In the genomic region with DNA sequence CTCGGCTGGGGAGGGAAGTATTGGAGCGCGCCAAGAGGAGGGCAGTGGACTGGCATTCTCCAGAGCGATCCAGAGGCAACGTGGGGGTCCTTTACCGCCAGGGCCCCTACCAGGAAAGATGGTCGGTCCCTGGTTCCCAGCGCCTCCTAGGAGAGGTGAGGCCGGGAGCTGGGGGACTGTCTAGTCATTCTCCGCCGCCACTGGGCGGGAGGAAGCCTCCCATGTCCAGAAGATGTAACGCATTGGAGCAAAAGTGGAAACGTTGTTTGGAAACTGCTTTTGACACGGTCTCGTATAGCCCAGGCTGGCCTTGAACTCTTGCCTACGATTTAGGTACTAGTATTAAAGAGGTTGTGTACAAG, we compare ENCODE assay signal across 8 mouse cellular contexts. TPM values are rescaled to one million over a fixed set of nuclear protein-coding genes. Genes with fewer than 3 reads are reported as not detected.
A peak's percentile ranks its signal among the peaks of the same experiment; 100 is the strongest.
DNase-seq lines count a peak whose midpoint lies in the region; ATAC-seq and TF ChIP-seq lines count a peak whose summit lies in the region.

No protein-coding gene starts in this region.

- H3K36me3 ChIP-seq in embryonic facial prominence, embryonic 13.5 days: 0 out of 2 replicates have a peak, but pooled peaks cover 2% of the 10 kb centered on the region
- 0 out of 2 replicates have a peak, but pooled peaks cover 3% of the 10 kb centered on the region for H3K36me3 ChIP-seq in limb, embryonic 13.5 days
- H3K36me3 ChIP-seq in neural tube, embryonic 15.5 days: peaks cover 2% of the 10 kb centered on the region; the same call in 1 of the 2 replicates

- peak overlapping the region; percentile 77 for H3K9ac ChIP-seq in embryonic facial prominence, embryonic 13.5 days
- H3K9ac ChIP-seq in limb, embryonic 13.5 days: peak overlapping the region; percentile 82
- peak overlapping the region; percentile 55 for H3K9ac ChIP-seq in neural tube, embryonic 15.5 days (replicated peaks)

- TF ChIP-seq CTCF in lung, adult 2 months (IDR thresholded peaks at IDR 0.05; ENCODE audit: insufficient read depth, low read length): no peak

- H3K27me3 ChIP-seq in embryonic facial prominence, embryonic 13.5 days: no peaks in the 10 kb centered on the region
- no peaks in the 10 kb centered on the region for H3K27me3 ChIP-seq in limb, embryonic 13.5 days
- no peaks in the 10 kb centered on the region for H3K27me3 ChIP-seq in neural tube, embryonic 15.5 days (replicated peaks)

- 4% methylated on average over 17 of the region's 17 CpGs for WGBS in lung, adult 2 months
- WGBS in embryonic facial prominence, embryonic 13.5 days: 2% methylated on average over 17 of the region's 17 CpGs
- 4% methylated on average over 17 of the region's 17 CpGs for WGBS in limb, embryonic 13.5 days
- WGBS in neural tube, embryonic 15.5 days: 2% methylated on average over 17 of the region's 17 CpGs

- H3K9me3 ChIP-seq in embryonic facial prominence, embryonic 13.5 days: no peaks in the 10 kb centered on the region
- no peaks in the 10 kb centered on the region for H3K9me3 ChIP-seq in limb, embryonic 13.5 days
- H3K9me3 ChIP-seq in neural tube, embryonic 15.5 days (replicated peaks): no peaks in the 10 kb centered on the region

- peaks cover 16% of the 10 kb centered on the region for H3K4me1 ChIP-seq in lung, adult 2 months (ENCODE audit: control insufficient read depth, insufficient read depth, low read length)
- peaks cover 30% of the 10 kb centered on the region for H3K4me1 ChIP-seq in embryonic facial prominence, embryonic 13.5 days
- H3K4me1 ChIP-seq in limb, embryonic 13.5 days: peaks cover 25% of the 10 kb centered on the region
- H3K4me1 ChIP-seq in neural tube, embryonic 15.5 days: peaks cover 10% of the 10 kb centered on the region

- peak overlapping the region; percentile 90 for H3K4me3 ChIP-seq in lung, adult 2 months (replicated peaks; ENCODE audit: extremely low read depth, low read depth, low read length)
- peak overlapping the region; percentile 68 for H3K4me3 ChIP-seq in embryonic facial prominence, embryonic 13.5 days
- H3K4me3 ChIP-seq in limb, embryonic 13.5 days: peak overlapping the region; percentile 70
- peak overlapping the region; percentile 65 for H3K4me3 ChIP-seq in neural tube, embryonic 15.5 days (replicated peaks)

- peak overlapping the region; percentile 75 for H3K27ac ChIP-seq in embryonic facial prominence, embryonic 13.5 days
- peak overlapping the region; percentile 73 for H3K27ac ChIP-seq in limb, embryonic 13.5 days
- peak overlapping the region; percentile 75 for H3K27ac ChIP-seq in neural tube, embryonic 15.5 days (replicated peaks)

- DNase-seq in lung, adult 2 months: no peak
- DNase-seq in lung, postnatal 25 days (ENCODE audit: low spot score): no peak
- DNase-seq in Muller cell, postnatal 12 days (ENCODE audit: inconsistent ontology term): no peak
- DNase-seq in ovary, postnatal 10 days (ENCODE audit: low spot score): no peak
- no peak for DNase-seq in lung, postnatal 4 days

- TF ChIP-seq POLR2A in lung, adult 2 months (IDR thresholded peaks at IDR 0.05; ENCODE audit: borderline replicate concordance, extremely low read depth, low read depth, low read length): no peak

- peak overlapping the region; percentile 76 for H3K4me2 ChIP-seq in embryonic facial prominence, embryonic 13.5 days
- H3K4me2 ChIP-seq in limb, embryonic 13.5 days (replicated peaks): peak overlapping the region; percentile 79
- H3K4me2 ChIP-seq in neural tube, embryonic 15.5 days: peak overlapping the region; percentile 86

- ATAC-seq in embryonic facial prominence, embryonic 13.5 days (ENCODE audit: insufficient number of reproducible peaks, insufficient read depth, low FRiP score, low TSS enrichment, low read depth): no peak; the same call in 1 of the 2 replicates
- ATAC-seq in limb, embryonic 13.5 days (ENCODE audit: low FRiP score, low read depth): no peak
- no peak for ATAC-seq in neural tube, embryonic 15.5 days (ENCODE audit: low FRiP score)

RNA-seq across cellular contexts. Expression of a gene that starts 0.5 kb away (rescaled TPM):
- 16.3 and 18.3 TPM in 2 replicates for polyA plus RNA-seq in lung, adult 2 months (2012; rRNA removed)
- 30.8 and 33.7 TPM in 2 replicates for polyA plus RNA-seq in embryonic facial prominence, embryonic 13.5 days (2015; fragmentation: Nextera tagmentation; extraction: Ambion mirVana)
- polyA plus RNA-seq in limb, embryonic 13.5 days (2015; fragmentation: Nextera tagmentation; extraction: Ambion mirVana): 33.3 and 37.8 TPM in 2 replicates
- 16.2 and 21.7 TPM in 2 replicates for polyA plus RNA-seq in neural tube, embryonic 15.5 days (2015; fragmentation: Nextera tagmentation; extraction: Ambion mirVana)

RNA-seq across cellular contexts. Expression of a gene that starts 0.6 kb away (rescaled TPM):
- polyA plus RNA-seq in lung, adult 2 months (2012; rRNA removed): 89.9 and 123 TPM in 2 replicates
- 45.1 and 58.3 TPM in 2 replicates for polyA plus RNA-seq in embryonic facial prominence, embryonic 13.5 days (2015; fragmentation: Nextera tagmentation; extraction: Ambion mirVana)
- polyA plus RNA-seq in limb, embryonic 13.5 days (2015; fragmentation: Nextera tagmentation; extraction: Ambion mirVana): 40.6 and 47.3 TPM in 2 replicates
- 18.2 and 29.3 TPM in 2 replicates for polyA plus RNA-seq in neural tube, embryonic 15.5 days (2015; fragmentation: Nextera tagmentation; extraction: Ambion mirVana)

RNA-seq across cellular contexts. Expression of a gene that starts 19.7 kb away (rescaled TPM):
- polyA plus RNA-seq in lung, adult 2 months (2012; rRNA removed): 17.8 and 19.7 TPM in 2 replicates
- polyA plus RNA-seq in embryonic facial prominence, embryonic 13.5 days (2015; fragmentation: Nextera tagmentation; extraction: Ambion mirVana): 0.25 TPM in 1 of 2 replicates, not detected in the other
- polyA plus RNA-seq in limb, embryonic 13.5 days (2015; fragmentation: Nextera tagmentation; extraction: Ambion mirVana): 0.19 TPM in 2 replicates
- polyA plus RNA-seq in neural tube, embryonic 15.5 days (2015; fragmentation: Nextera tagmentation; extraction: Ambion mirVana): not detected in 2 replicates

RNA-seq across cellular contexts. Expression of a gene that starts 27.5 kb away (rescaled TPM):
- 0.38 and 0.62 TPM in 2 replicates for polyA plus RNA-seq in lung, adult 2 months (2012; rRNA removed)
- polyA plus RNA-seq in embryonic facial prominence, embryonic 13.5 days (2015; fragmentation: Nextera tagmentation; extraction: Ambion mirVana): not detected in 2 replicates
- not detected in 2 replicates for polyA plus RNA-seq in limb, embryonic 13.5 days (2015; fragmentation: Nextera tagmentation; extraction: Ambion mirVana)
- polyA plus RNA-seq in neural tube, embryonic 15.5 days (2015; fragmentation: Nextera tagmentation; extraction: Ambion mirVana): 0.23 TPM in 1 of 2 replicates, not detected in the other

RNA-seq across cellular contexts. Expression of a gene that starts 48.7 kb away (rescaled TPM):
- polyA plus RNA-seq in lung, adult 2 months (2012; rRNA removed): 45.4 and 60.4 TPM in 2 replicates
- polyA plus RNA-seq in embryonic facial prominence, embryonic 13.5 days (2015; fragmentation: Nextera tagmentation; extraction: Ambion mirVana): 47.1 and 49.4 TPM in 2 replicates
- polyA plus RNA-seq in limb, embryonic 13.5 days (2015; fragmentation: Nextera tagmentation; extraction: Ambion mirVana): 46.8 and 47.8 TPM in 2 replicates
- polyA plus RNA-seq in neural tube, embryonic 15.5 days (2015; fragmentation: Nextera tagmentation; extraction: Ambion mirVana): 125 and 134 TPM in 2 replicates

Comparison
In these comparisons a context has a peak if more than half of its experiments do, and no peak if none do; other contexts are left out.
1. RNA of a gene that starts 19.7 kb away (polyA plus RNA-seq): 17.8 to 19.7 TPM in lung, adult 2 months; 0.25 TPM in embryonic facial prominence, embryonic 13.5 days, 0.19 TPM in limb, embryonic 13.5 days and not detected in neural tube, embryonic 15.5 days; every median in the first group is over 10 times any median in the second.
2. Peak in every context shown above with its lines, with median percentiles within 50 percentile points of each other: H3K4me3 ChIP-seq, H3K27ac ChIP-seq, H3K4me2 ChIP-seq and H3K9ac ChIP-seq.